Mouse (Mus musculus) embryonic facial prominence, embryonic 14.5 days (tissue): ENCODE data around the gene Tuba4a. TPM values are rescaled to one million over a fixed set of nuclear protein-coding genes. Genes with fewer than 3 reads are reported as not detected.

ENCODE experiments used
- ATAC-seq: fragments of 200-750 bp; cut with Nextera tagmentation; 2 replicates; pipeline ENCODE4 v1.8.0; 2017; ENCODE audit warnings: low read depth, moderate number of reproducible peaks, moderate TSS enrichment
- DNase-seq: peaks from one replicate; pipeline ENCODE4 v3.0.0-alpha.2; 2015; ENCODE audit warnings: low spot score
- H3K27ac ChIP-seq: fragments of 300-500 bp; sonication (generic); replicated peaks from 2 replicates; pipeline ENCODE4 v1.5.1; 2014; ENCODE audit warnings: low read depth, mild to moderate bottlenecking, low read length, moderate library complexity
- H3K27me3 ChIP-seq: fragments of 300-500 bp; sonication (generic); replicated peaks from 2 replicates; pipeline ENCODE4 v1.6.1; 2014; ENCODE audit warnings: low read length; ENCODE audit not compliant: control insufficient read depth, insufficient read depth
- H3K36me3 ChIP-seq: fragments of 300-500 bp; sonication (generic); 2 replicates; pipeline ENCODE4 v1.6.1; 2014; ENCODE audit warnings: low read length, mixed read lengths; ENCODE audit not compliant: control insufficient read depth, insufficient read depth
- H3K4me1 ChIP-seq: fragments of 300-500 bp; sonication (generic); 2 replicates; pipeline ENCODE4 v1.6.1; 2014; ENCODE audit warnings: antibody characterized with exemption, low read length; ENCODE audit not compliant: control insufficient read depth, insufficient read depth
- H3K4me2 ChIP-seq: fragments of 300-500 bp; sonication (generic); 2 replicates; pipeline ENCODE4 v1.6.1; 2014; ENCODE audit warnings: low read depth, mild to moderate bottlenecking, low read length, moderate library complexity, mixed read lengths
- H3K4me3 ChIP-seq: fragments of 300-500 bp; sonication (generic); 2 replicates; pipeline ENCODE4 v1.5.1; 2014; ENCODE audit warnings: low read depth, mild to moderate bottlenecking, low read length
- H3K9ac ChIP-seq: fragments of 300-500 bp; sonication (generic); 2 replicates; pipeline ENCODE4 v1.6.1; 2014; ENCODE audit warnings: low read depth, mild to moderate bottlenecking, low read length, moderate library complexity, mixed read lengths
- H3K9me3 ChIP-seq: fragments of 300-500 bp; sonication (generic); 2 replicates; pipeline ENCODE4 v1.6.1; 2016; ENCODE audit warnings: low read length; ENCODE audit not compliant: control insufficient read depth
- WGBS: fragments of 180-500 bp; shearing (Covaris S2); extraction: QIAGEN DNeasy Blood & Tissue Kit; methylation state at CpG from one replicate; pipeline ENCODE4 v1.1.7; 2014; 5-methylcytosine and 5-hydroxymethylcytosine counted together
- polyA plus RNA-seq: library from polyadenylated mRNA; unstranded; fragments of >200 nt; fragmentation: Nextera tagmentation; extraction: Ambion mirVana; gene quantifications from 2 replicates; pipeline ENCODE4 v1.2.1, GENCODE M21; 2014

The Tuba4a gene
- polyA plus RNA-seq, 1 experiment from 2014 or later = 76.1 TPM

GRCm38 (mm10) chr1:75230335-75230994 is 10.8 kb upstream of the Tuba4a start:
- H3K36me3 ChIP-seq = no peaks in the 10 kb centered on the region
- no peaks in the 10 kb centered on the region for H3K4me1 ChIP-seq
- no peak overlapping the region for H3K27ac ChIP-seq
- no peak overlapping the region for H3K4me2 ChIP-seq
- H3K9ac ChIP-seq = no peak overlapping the region
- H3K4me3 ChIP-seq = no peak overlapping the region
- DNase-seq (no peak), ATAC-seq (no peak)
- no peaks in the 10 kb centered on the region for H3K27me3 ChIP-seq
- 69% methylated on average over 7 of the region's 7 CpGs for WGBS
- no peaks in the 10 kb centered on the region for H3K9me3 ChIP-seq

GRCm38 (mm10) chr1:75229158-75229557 is 9.5 kb upstream of the Tuba4a start:
- Histone ChIP-seq H3K4me2 (no peak overlapping the region), H3K4me3 (no peak overlapping the region), H3K27ac (no peak overlapping the region), H3K36me3 (no peaks in the 10 kb centered on the region), H3K9ac (no peak overlapping the region), H3K9me3 (no peaks in the 10 kb centered on the region), H3K4me1 (no peaks in the 10 kb centered on the region), H3K27me3 (no peaks in the 10 kb centered on the region)
- WGBS = 67% methylated on average over 4 of the region's 4 CpGs
- ATAC-seq = no peak
- DNase-seq = no peak

GRCm38 (mm10) chr1:75227653-75228052 is 8.0 kb upstream of the Tuba4a start:
- 56% methylated on average over 1 of the region's 1 CpGs for WGBS
- no peak overlapping the region for H3K9ac ChIP-seq
- ATAC-seq (no peak), DNase-seq (no peak)
- H3K4me3 ChIP-seq = no peak overlapping the region
- H3K4me1 ChIP-seq = no peaks in the 10 kb centered on the region
- no peak overlapping the region for H3K27ac ChIP-seq
- no peak overlapping the region for H3K4me2 ChIP-seq
- no peaks in the 10 kb centered on the region for H3K9me3 ChIP-seq
- no peaks in the 10 kb centered on the region for H3K36me3 ChIP-seq
- no peaks in the 10 kb centered on the region for H3K27me3 ChIP-seq

GRCm38 (mm10) chr1:75226138-75226537 is 6.5 kb upstream of the Tuba4a start:
- ATAC-seq = no peak
- WGBS = 50% methylated on average over 2 of the region's 2 CpGs

GRCm38 (mm10) chr1:75225473-75225872 is 5.8 kb upstream of the Tuba4a start:
- H3K4me1 ChIP-seq = no peaks in the 10 kb centered on the region
- ATAC-seq = no peak
- no peak for DNase-seq
- H3K9me3 ChIP-seq = no peaks in the 10 kb centered on the region
- no peak overlapping the region for H3K4me2 ChIP-seq
- H3K36me3 ChIP-seq = no peaks in the 10 kb centered on the region
- no peak overlapping the region for H3K4me3 ChIP-seq
- H3K27me3 ChIP-seq = peaks cover 13% of the 10 kb centered on the region
- no peak overlapping the region for H3K27ac ChIP-seq
- WGBS = 60% methylated on average over 3 of the region's 3 CpGs
- H3K9ac ChIP-seq = no peak overlapping the region

More at GRCm38 (mm10) chr1:75226138-75226537, 6.5 kb upstream of the Tuba4a start:
- peaks cover 6% of the 10 kb centered on the region for H3K27me3 ChIP-seq
- no peaks in the 10 kb centered on the region for H3K9me3 ChIP-seq
- no peak overlapping the region for H3K4me3 ChIP-seq
- no peaks in the 10 kb centered on the region for H3K36me3 ChIP-seq
- H3K9ac ChIP-seq = no peak overlapping the region
- no peak overlapping the region for H3K27ac ChIP-seq
- H3K4me1 ChIP-seq = no peaks in the 10 kb centered on the region
- no peak overlapping the region for H3K4me2 ChIP-seq
- no peak for DNase-seq

- 63% methylated on average over 6 of the region's 6 CpGs for WGBS
- Histone ChIP-seq H3K4me3 (no peak overlapping the region), H3K27me3 (peaks cover 33% of the 10 kb centered on the region), H3K27ac (no peak overlapping the region), H3K9me3 (no peaks in the 10 kb centered on the region), H3K9ac (no peak overlapping the region), H3K36me3 (no peaks in the 10 kb centered on the region), H3K4me2 (no peak overlapping the region), H3K4me1 (peaks cover 3% of the 10 kb centered on the region; the same call in 1 of the 2 replicates)
- no peak for DNase-seq
- ATAC-seq = no peak
Observed at GRCm38 (mm10) chr1:75223532-75223931, 3.9 kb upstream of the Tuba4a start.

GRCm38 (mm10) chr1:75222926-75223325 is 3.3 kb upstream of the Tuba4a start:
- peaks cover 39% of the 10 kb centered on the region for H3K27me3 ChIP-seq
- H3K9ac ChIP-seq = no peak overlapping the region
- ATAC-seq = no peak
- no peak overlapping the region for H3K4me2 ChIP-seq
- no peaks in the 10 kb centered on the region for H3K36me3 ChIP-seq
- H3K4me3 ChIP-seq = no peak overlapping the region
- no peak for DNase-seq
- no peaks in the 10 kb centered on the region for H3K9me3 ChIP-seq
- 69% methylated on average over 6 of the region's 6 CpGs for WGBS
- H3K27ac ChIP-seq = no peak overlapping the region
- H3K4me1 ChIP-seq = peaks cover 7% of the 10 kb centered on the region; the same call in 1 of the 2 replicates

GRCm38 (mm10) chr1:75221538-75221937 is 1.9 kb upstream of the Tuba4a start:
- peaks cover 7% of the 10 kb centered on the region; the same call in 1 of the 2 replicates for H3K4me1 ChIP-seq
- H3K27me3 ChIP-seq = peaks cover 52% of the 10 kb centered on the region
- H3K27ac ChIP-seq = no peak overlapping the region
- H3K4me3 ChIP-seq = no peak overlapping the region
- no peaks in the 10 kb centered on the region for H3K36me3 ChIP-seq
- no peak overlapping the region for H3K9ac ChIP-seq
- ATAC-seq (no peak), DNase-seq (no peak)
- no peaks in the 10 kb centered on the region for H3K9me3 ChIP-seq
- H3K4me2 ChIP-seq = no peak overlapping the region
- WGBS = 69% methylated on average over 3 of the region's 3 CpGs

GRCm38 (mm10) chr1:75219078-75219477 is 587 bp downstream of the Tuba4a start:
- peak overlapping the region; percentile 57 for H3K4me3 ChIP-seq
- peaks cover 7% of the 10 kb centered on the region; the same call in 1 of the 2 replicates for H3K4me1 ChIP-seq
- H3K36me3 ChIP-seq = peaks cover 20% of the 10 kb centered on the region
- peaks cover 53% of the 10 kb centered on the region for H3K27me3 ChIP-seq
- DNase-seq = peak; percentile 89
- peak; percentile 93 for ATAC-seq
- H3K9me3 ChIP-seq = no peaks in the 10 kb centered on the region
- H3K9ac ChIP-seq = peak overlapping the region; percentile 52
- H3K4me2 ChIP-seq = peak overlapping the region; percentile 95
- 0% methylated on average over 18 of the region's 24 CpGs for WGBS
- H3K27ac ChIP-seq = no peak overlapping the region
